Mouse (Mus musculus) adrenal gland, adult 18-20 months (tissue): Measurements from ENCODE around the gene Thrap3. TPM values are rescaled to one million over a fixed set of nuclear protein-coding genes. Genes with fewer than 3 reads are reported as not detected.
A peak's percentile ranks its signal among the peaks of the same experiment; 100 is the strongest.

Experiments used
- DNase-seq, 2 experiments: peaks; one replicate each; pipeline ENCODE4 v3.0.0; 2021 to 2022; ENCODE audit warnings: low spot score in 2 of 2
- long read RNA-seq, 2 experiments: library from polyadenylated mRNA; stranded (forward); transcript quantifications; one replicate each; pipeline ENCODE4 v2.0.0; 2021
- total RNA-seq, 2 experiments: library from RNA; stranded (reverse); gene quantifications; 1 replicate in 1 of 2; 2 replicates in 1 of 2; pipeline ENCODE4 v1.2.3; 2021

Thrap3 gene
- total RNA-seq, result 100 to 1,000 TPM; 142 to 182 TPM
- long read RNA-seq, experiment 1, full-length matches to known transcripts, result 30 of 75 reads
- long read RNA-seq, experiment 1, partial matches to known transcripts, result 9 of 75 reads
- long read RNA-seq, experiment 1, other reads (novel, unspliced or antisense), result 36 of 75 reads
- long read RNA-seq, experiment 2, full-length matches to known transcripts, result 19 of 82 reads
- long read RNA-seq, experiment 2, partial matches to known transcripts, result 22 of 82 reads
- long read RNA-seq, experiment 2, other reads (novel, unspliced or antisense), result 41 of 82 reads

DNA sequence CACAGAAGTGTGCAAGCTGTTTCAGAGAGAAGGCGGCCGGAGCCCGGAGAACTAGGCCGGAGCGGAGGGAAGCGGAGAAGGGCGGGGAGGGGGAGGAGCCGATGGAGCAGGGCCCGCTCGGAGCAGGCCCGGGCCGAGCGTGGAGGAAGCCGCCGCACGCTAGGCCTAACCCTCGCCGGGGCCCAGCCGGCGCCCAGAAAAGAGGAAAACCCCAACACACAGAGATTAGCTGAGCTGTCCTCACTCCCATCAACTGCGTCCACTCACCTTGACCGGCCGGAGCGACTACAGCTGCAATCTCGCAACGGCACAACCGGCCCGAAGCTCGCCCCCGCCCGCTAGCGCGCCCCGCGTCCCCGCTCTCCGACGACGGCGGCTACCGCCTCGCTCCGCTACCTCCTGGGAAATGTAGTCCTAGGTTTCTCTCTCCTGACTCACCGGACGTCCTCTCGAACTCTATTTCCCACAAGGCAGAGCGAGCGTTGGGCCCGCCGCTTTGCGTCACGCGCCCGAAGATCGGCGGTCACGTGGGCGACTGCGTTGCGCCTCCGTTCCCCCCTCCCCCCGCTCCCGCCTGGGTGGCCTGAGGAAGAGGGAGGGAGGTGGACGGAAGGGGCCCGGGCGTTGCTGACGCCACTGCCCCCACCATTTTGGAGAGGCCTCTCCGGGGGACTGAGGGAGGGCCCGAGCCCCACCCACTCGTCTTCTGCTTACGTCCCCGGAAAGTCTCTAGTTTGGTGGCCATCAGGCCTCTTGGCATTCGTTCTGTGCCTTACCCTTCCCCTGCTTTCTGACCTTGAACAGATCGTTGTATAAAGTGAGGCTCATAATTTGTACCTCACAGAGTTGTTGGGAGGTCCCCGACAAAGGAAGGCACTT is at the start of gene Thrap3:
Gene Thrap3, minus strand, starts transcription at position 458 of the 879 bp plus-strand sequence.
- DNase-seq, result peak; percentile 97

DNA sequence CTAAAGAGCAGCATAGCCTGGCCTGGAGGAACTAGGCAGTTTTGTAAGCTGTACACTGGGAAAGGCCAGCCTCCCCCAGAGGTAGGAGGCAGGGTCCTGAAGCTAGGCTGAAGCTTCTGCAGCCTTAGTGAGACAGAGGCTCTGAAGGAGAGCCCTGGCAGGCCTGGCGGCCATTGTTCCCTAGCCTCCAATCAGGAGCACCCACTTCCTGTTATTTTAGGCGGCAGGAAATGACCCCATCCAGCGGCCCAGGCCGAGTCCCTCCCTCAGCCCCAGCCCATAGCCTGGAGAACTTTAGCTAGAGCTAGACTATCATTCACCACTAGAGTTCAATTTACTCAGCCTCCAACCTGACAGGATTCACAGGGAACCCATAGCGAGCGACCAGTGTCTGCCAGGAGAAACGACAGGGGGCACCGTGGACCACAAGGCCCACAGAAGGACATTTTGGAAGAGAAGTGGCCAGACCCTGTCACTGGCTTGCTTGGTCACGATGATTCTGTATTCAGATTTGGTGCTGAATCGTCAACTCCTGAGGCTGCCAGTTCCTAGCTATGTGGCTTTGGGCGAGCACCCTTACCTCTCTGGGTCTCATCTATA is 49.2 kb upstream of the Thrap3 start:
- DNase-seq, result peak in 1 of 2 experiments; percentile 38

DNA sequence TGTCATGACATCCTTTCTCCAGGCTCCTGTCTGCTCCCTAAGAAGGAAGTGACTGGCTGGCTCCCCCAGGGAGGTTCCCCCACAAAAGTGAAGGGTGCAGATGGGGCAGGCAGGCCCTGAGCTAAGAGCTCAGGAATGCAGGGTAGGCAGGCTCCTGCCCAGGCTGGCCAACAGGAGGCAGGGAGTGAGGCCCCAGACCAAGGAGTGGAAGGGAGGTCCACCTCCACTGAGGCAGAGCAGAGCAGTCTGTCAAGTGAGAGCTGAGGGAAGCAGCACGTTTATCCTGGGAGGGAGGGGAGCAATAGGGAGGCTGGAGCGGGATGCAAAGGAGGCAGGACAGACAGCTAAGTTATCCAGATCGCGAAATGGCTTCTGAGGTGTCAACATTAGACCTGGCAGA is 48.1 kb upstream of the Thrap3 start:
- DNase-seq, result no peak

DNA sequence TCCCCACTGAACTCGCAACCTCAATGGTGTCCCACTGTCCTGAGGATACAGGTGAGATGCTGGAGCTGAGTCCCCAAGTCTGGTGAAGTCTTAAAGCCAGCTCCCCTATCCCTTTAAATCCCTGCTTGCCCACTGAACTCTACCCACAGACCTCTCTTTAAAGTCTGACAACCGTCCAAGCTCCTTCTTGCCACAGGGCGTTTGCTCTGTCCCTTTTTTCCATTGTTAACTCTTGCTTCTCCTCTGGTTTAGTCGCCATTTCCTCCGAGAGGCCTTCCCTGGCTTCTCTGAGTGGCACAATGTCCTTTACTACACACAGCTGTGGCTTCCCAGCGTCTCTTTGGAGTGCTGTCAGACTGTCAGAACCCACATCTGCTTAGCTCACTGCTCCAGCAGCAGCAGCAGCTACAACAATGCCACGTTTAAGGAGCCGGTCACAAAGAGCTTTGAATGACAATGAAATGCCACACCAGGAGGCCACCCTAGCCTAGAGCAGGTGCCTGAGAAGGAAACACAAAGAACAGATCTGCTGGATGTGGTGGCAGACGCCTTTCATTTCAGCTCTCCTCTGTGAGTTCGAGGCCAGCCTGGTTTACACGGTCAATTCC is 45.8 kb upstream of the Thrap3 start:
- DNase-seq, result no peak

DNA sequence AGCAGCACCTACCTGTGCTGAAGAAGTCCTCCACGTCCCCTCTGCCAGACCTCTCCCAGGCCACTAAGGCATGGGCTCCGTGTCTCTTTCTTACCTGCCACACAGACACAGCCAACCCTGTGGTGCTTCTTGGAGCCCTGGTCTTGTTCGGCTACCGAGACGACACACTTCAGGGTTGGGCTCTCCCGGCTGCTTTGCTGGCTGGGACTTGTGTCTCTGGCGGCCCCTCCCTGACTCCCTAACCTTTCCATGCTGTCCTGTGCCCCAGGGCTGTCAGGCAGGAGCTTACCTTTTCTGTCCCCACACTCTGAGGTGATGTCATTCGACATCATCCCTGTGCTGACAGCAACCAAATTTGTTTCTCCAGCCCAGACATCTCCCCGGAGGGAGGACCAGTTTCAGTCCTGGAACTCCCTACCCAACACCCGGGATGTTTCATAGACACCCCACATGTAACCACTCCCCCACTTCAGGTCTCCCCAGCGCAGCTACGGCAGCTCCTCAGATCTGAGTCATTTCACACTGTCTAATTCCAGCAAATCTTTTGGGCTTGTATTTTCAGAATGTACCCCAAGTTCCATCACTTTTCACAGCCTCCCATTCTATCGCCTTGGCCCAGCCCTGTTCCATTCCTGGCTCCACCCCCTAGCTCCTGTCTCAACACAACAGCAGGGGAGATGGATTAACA is 43.8 kb upstream of the Thrap3 start:
- no peak for DNase-seq

DNA sequence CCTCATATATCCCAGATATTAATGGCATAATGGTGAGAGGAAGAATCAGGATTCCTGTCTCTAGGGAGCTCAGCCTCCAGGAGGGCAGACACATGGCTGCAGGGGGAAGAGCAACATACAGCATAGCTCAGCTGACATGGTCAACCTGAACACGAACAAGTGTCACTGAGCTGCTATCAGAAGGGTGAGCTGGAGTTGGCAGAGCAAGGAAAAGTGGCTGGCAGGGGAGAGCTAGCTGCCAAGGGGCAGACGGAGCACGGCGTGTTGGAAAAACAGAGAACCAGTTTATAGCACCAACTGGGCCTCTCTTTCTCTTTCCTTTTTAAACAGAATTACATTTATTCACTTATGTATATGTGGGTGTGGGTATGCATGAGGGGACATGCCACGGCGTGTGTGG is 40.0 kb upstream of the Thrap3 start:
- DNase-seq, result no peak

DNA sequence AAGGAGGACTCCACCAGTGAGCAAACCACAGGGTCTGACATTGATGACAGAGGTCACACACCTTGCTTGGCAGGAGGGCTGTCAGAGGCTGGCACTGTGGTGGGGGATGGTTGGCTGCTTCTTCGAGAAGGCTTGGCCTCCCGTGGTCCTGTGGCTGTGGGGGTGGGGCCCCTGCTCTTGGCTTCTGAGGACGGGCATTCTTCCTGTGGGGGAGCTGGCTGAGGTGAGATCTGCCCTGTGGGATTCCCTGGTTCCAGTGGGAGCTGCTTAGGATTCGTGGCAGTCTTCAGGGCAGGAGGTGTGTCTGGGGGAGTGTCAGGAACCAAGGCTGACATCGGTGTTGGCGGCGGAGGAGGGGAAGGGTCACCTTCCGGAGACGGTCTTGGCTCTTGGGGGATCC is 39.4 kb upstream of the Thrap3 start:
- no peak for DNase-seq

DNA sequence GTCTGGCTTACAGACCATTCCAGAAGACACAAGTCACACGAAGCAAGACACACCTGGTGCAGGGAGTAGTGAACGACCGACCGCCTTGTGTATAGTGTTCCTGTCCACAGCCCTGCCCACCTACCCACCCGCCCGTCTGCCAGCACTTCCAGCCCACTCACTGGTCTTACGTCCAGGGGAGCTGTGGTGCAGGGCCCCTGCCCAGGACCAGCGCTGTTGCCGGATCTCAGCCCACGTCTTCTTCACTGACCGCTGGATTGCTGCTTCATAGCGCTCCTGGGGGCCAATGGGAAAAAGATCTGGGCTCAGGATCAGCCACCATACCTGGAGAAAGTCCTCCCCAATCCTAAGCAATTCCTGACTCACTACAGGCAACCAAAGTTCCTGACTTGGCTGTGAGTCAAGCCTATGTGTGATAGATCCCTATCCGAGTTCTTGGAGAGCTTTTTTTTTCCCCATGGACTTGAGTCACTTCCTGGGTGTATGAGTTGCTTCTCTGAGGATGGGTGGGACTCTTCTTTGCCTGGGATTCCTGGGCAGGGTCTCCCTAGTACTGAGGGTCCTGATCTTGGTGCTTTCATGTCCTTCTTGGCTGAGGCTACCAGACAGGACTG is 37.4 kb upstream of the Thrap3 start:
- DNase-seq, result no peak

DNA sequence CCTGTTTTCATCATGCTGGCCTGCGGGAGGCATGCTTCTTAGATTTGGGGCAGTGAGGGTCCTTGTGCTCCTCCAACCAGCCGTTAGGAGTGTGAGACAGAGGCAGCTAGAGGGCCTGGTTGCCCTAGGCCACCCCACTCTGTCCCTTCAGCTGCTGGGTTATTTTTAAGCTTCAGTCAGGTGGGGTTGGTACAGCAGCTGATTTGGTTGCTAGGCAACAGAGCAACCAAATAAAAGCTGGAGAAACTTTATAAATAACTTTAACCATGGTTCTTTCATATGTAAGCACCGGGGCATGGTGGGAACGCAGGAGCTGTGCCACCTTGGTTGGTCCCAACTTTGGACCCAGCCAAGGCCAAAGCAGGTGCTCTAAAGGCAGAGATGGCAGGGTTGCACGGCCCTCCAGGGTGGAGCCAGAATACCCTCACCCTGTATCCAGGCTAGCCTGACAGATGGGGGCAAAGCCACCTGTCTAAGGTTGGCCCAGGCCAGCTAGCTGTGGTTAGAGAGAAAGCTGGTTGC is 35.2 kb upstream of the Thrap3 start:
- DNase-seq, result peak in 1 of 2 experiments; percentile 15

DNA sequence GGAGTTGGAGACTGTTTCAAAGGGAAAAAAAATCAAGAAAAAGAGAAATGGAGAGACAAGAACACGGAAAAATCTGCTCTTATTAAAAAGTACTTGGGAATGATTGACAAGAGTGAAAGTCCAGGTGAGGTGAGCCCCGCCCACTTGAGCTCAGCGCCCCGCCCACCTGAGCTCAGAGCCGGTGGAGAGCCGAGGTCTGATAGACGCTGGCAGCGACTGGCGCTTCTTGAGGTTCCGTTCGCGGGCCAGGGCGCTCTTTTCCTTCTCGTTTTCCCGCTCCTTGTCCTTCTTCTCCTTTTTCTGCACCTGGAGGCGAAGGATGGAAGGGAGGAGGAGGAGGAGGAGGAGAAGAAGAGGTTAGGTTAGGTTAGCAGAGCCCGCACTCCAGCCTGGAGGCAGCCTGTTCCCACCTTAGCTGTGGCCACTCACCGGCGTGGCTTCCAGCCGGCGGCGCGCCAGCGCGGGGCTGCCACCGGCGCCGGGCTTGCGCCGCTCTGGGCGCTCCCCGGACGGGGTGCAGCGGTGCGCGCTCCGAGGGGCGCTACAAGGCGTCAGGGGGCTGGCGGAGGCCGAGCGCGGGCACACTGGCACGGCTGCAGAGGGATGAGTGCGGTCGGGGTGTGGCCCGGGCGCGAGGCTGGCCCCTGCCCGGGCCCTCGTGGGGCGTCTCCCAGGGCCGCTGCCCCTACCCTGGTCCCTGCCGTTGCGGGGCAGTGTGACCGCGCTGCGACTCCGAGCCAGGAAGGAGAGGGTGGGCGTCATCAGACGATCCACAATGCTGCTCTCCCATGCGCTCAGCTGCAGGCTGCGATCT is 34.1 kb upstream of the Thrap3 start:
- DNase-seq, result peak in 1 of 2 experiments; percentile 19

DNA sequence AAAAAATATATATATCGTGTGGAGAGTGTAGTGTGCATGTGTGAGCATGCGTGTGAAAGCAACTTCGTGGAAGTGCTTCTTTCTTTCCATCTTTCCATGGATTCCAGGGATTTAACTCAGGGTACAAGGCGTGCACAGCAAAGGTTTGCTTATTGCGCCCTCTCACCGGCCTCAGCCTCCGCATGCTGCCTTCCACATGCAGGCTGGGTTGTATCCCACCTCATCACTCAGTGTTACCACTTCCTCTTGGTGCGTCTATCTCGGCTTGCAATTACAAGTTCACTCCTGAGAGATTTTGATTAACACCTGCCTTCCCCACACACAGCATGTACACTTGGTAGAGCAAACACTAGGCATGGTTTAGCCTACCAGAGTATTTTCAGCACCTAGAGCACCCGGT is 32.6 kb upstream of the Thrap3 start:
- DNase-seq, result no peak

DNA sequence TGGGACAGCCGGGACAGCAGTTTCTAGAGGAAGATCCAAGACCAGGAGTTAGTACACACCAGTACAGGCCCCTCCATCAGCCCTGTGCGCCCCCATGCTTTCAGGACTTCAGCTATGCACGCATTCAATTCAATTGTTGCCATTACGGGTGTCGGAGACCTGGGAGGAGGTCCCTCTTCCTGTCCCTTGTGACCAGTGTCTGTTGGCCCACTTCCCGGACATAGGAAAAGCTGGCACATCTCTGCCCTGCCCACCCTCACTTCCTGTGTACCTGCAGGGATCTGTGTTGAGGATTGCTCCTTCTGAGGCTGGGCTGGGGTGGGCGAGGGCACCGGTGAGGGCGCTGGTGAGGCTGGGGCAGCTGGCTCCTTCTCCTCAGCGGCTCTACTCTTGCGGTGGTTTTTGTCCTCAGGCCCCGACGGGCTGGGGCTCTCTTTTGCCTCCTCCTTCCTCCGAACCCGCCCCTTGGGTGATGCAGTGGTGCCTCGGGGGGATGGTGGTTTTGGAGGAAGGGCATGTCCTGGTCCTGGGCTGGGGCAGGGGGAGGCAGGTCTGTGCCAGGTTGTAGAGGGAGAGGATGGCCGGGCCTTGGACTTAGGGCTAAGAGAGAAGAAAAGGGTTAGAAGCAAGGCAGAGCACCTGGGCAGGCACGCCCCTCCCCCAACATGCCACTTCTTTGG is 32.1 kb upstream of the Thrap3 start:
- no peak for DNase-seq

DNA sequence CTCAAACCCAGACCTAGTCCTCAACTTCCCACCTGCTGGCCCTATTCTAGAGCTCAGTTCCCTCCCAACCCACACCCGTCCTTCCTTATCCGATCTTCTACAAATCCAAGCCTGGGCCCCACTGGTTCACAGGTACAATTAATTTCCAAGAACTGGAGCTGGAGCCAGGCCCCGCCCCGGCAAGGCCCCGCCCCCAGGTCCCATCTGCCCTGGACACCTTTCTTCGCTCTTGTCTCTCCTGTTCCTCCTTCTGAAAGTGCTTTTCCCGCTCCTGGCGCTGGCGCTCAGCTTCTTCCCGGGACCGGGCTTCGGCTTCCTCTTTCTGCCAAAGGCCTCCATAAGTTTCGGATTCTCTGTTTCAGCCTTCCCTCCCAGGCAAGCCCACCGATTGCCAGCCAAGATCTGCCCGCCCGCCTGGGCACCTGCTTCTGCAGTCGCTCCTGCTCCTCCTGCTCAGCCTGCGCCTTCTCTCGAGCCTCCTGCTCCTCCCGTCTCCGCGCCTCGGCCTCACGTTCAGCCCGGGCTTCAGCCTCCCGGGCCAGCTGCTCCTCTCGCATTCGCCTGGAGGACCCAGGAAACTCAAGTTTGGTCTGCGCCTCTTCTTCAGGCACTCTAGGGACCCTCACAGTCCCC is 31.2 kb upstream of the Thrap3 start:
- DNase-seq, result no peak

DNA sequence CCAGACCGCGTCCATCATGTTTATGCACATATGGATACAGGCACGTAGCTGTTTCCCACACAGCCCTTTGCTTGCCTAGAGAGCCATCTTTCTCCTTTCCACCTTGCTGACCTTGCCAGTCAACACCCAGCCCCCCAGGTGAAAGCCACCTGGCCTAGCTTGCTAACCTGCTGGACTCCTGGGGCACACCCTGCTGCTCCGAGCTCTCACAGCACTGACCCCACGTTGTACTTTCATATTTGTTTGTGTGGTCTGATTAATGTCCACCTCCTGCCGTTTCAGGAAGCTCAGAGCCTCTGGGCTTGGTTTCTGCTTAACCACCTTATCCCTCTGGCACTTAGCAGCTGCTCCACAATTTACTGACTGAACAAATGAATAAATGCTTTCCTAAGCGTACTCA is 27.3 kb upstream of the Thrap3 start:
- no peak for DNase-seq

DNA sequence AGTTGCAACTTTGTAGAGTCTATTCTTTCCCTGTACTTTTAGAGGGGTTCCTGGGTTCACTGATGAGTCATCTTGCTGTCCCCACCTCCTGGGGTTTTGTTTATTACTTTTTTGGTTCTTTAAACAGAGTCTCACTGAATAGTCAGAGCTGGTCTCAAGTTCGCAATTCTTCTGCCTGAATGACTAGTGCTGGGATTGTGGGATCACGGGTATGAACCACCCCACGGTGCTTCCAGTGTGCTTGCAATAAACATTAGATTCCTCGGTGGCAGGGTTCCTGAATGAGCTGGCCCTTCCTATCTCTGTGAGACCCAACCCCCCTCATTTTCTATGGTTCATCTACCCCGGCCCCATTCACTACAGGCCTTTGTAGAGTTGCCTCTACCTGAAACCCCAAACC is 25.6 kb upstream of the Thrap3 start:
- no peak for DNase-seq

DNA sequence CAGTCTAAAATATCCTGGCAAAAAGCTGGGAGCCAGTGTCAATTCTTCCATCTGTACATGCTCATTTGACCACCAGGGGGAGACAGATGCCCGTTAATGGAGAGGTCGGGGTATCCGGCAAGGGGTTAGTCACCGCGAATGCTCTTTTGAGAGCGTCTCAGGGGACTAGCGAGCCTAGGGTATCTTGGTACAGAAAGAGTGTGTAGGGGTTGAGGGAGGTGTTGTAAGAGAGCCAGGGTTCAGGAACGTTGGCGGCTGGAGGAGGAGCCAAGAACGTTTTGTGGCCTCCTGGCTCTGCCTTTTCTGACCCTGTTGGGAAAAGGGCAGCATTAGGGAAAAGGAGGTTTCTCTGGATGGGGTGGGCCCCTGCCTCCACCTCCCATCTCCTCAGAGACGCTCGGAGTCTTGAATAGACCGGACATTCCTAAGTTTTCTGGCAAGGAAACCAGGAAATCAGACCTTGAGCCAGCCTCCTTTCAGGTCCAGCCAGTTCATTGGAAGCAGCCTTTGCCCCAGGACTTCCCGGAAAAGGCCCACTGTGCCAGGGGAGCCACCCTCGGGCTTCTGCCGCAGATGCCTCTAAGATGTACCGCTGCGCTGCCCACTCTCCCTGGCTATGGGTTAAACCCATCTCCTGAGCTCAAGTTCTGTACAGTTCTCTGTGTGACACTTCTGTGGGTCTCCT is 24.7 kb upstream of the Thrap3 start:
- DNase-seq, result peak; percentile 91 to 93

DNA sequence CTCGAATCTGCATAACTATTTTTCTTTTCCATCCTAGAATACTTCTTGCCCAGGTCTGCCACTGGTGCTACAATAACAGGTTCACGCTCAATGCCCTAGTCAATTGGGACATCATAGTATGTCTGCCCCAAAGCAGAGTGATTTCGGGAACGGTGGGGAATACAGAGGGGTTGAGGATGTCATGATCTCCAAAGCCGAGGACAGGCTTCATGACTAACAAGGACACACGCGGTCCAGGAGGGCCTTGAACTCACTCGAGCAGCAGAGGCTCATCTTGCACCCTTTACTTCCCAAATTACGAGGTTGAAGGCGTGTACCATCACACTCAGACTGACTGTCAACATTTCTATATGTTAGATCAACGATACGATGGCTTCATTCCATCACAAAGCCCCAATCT is 24.1 kb upstream of the Thrap3 start:
- DNase-seq, result no peak

DNA sequence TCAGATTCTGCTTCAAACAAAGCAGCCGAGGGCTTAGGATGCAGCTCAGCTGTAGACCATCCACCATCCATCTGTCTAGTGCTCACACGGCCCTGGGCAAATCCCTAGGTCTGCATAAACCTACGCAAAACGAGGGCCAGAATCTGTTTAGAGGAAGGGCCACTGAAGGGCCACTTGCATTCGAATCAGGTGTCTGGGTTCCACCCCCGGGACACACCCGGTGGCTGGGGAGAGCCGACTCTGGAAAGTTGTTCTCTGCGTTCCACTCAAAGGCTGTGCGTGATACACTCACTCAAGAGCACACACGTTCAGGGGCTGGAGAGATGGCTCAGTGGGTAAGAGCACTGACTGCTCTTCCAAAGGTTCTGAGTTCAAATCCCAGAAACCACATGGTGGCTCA is 20.1 kb upstream of the Thrap3 start:
- DNase-seq, result no peak
